Mouse (Mus musculus): ENCODE measurements around the gene Ski.

The Ski gene

GRCm38 (mm10) chr4:155176210-155176609, 46.2 kb downstream of the Ski start:
- no peak for DNase-seq (ENCODE audit: low spot score in 2 of 2)

DNA sequence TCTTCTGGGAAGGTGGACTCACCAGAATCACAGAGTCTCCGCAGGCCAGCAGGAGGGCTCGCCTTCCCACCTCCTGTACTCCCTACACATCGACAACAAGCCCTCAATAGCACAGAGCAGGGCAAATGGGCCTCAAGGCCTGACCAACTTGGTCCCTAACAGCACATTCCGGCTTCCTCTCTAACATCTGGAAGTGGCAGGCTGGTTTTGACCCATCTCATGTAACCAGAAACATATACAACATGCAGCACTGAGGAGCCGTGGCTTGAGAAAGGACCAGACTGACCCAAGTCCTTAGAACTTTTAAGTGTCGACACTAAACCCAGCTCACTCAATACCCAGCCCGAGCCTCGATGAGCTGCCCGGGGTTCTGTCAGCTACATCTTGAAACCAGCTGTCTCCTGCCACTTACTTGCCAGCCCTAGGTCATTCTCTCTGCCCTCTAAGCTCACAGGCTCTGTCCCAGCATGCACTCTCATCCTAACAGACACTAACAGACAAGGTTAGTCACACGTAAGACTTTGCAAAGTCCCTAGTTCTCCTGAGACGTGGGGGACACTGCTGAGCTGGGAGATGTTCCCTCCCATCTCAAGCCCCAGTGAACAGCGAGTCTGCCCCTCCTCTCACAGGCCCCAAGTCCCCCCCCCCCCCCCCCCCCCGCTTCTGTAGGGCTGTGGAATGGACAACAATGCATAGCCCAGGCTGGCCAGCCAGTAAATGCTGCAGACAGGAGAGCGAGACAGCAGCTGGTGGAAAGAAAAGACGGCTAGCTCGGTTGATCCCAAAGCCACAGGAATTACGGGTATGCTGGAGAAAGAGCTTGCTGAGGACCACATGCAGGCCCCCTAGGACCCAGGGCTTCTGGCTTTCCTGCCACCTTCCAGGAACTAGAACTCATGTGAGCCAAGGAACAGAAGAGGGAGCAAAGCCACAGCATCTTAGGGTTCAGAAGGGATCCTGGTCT, 48.3 kb downstream of the Ski start:
- no peak for DNase-seq (ENCODE audit: low spot score in 2 of 2)

DNA sequence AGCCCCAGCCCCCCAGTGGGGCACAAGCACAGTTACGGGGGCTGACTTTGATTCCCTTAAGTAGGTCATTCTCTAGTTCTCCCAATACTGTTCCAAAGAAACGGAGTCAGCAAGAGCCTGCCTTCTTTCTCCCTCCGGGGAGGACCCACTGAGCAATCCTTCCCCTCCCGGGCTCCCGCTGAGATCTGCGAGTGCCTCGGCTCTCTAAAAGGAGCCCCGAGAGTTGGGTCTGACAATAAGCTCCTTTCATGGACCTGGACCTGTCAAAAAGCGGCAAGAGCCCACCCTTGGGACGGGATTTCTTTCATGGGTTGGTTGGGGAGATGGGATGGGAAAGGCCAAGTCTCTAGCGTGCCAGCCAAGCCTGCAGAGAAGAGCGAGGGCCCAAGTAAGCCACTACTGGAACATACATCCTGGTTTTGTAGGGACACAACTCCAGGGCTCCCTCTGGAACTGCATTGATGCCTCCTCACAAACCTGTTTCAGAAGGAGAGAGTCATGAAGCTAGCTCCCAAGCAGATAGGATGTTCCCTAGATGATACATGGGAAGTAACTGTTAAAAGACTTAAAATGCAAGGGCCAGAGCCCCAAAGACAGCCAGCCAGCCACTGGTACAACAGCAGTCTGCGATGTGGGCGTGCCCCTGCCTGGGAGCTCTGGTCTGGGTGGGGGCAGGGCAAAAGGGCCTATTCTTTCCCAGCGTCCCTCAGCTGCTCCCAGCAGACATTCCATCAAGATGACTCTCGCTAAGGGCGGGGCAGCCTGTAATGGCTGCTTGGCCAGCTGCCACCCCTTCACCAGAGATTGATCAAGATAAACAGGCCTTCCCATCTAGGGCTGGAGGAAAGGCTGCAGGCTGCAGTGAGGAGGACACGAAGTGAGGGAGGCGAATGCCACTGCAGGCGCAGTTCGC, 49.2 kb downstream of the Ski start:
- peak; percentile 92 to 96 for DNase-seq (ENCODE audit: low spot score in 2 of 2)

DNA sequence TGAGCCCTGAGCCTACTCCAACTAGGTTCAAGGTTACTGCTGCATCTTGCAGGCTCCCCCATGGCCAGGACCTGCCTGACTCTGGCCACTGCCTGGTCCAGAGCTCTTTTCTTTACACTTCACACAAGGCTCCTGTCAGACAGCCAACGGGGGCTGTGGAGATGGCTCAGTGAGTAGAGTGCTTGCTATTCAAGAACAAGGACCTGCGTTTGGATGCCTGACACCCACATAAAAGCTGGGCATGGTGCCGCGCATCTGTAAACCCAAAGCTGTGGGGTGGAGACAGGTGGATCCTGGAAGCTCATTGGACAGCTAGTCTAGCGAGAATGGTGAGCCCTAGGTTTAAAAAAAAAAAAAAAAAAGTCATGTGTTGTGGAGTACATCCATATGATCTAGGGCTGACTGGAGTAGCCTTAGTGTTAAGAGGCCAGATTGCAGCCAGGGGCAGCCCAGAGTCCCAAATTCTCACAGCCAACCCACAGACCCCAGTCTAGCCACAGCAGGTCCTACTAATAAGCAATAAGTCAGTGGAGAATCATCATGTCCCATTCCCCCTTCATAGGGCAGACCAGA, 50.3 kb downstream of the Ski start:
- no peak for DNase-seq (ENCODE audit: low spot score in 2 of 2)

GRCm38 (mm10) chr4:155170614-155171212, 51.7 kb downstream of the Ski start:
- DNase-seq (ENCODE audit: low spot score in 2 of 2), result no peak

DNA sequence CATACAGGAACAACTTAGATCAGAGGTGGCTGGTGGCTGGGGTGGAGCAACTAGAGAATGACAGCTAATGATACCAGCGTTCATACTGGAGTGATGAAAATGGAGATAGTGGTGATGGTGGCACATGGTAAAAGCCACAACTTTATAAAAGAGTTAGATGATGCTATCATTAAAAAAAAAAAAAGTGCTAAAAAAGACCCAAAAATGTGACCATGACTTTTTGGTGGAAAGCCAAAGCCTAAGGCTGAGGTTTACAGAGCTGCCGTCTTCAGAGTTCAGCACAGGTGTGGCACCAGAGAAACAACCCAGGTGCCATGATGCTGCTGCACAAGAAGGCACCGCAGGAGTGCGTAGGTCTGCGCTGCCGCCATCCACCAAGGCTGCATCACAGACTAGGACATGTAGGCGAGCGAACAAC, 53.5 kb downstream of the Ski start:
- DNase-seq (ENCODE audit: low spot score in 2 of 2), result no peak

DNA sequence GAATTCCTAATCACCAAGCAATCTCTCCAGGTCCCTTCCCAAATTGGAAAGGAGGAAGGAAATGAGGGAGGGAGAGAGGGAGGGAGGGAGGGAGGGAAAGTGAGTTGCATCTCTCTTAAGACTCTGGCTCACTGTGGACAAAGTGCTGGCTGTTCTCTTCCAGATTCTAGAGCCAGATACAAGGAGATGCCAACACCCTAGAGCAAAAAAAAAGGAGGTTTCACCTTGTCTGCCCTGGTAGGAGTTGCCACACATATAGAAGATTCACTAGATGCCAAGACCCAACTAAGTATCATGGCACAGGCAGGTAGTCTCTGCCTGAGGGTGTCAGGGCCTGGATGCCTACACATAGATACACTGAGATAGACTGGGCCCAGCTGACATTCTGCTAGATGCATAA, 56.5 kb downstream of the Ski start:
- no peak for DNase-seq (ENCODE audit: low spot score in 2 of 2)

DNA sequence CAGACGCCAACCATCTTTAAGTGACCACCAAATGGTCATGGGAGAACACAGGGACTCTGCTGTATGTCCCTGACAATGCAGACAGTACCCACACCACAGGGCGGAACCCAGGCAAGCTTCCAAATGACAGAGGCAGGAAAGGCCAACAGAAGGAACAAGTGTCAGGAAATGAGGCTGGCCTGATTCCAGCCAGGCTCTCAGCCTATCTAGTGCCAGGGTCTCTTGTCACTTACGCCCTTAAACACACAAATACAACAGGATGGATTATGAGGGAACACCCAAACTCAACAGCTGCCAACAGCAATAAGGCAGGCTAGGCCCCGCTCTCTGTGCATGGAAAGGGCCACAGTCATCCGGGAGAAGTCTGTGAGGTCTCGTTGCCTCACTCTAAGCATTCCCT, 57.8 kb downstream of the Ski start:
- peak in 1 of 2 experiments; percentile 66 for DNase-seq (ENCODE audit: low spot score in 2 of 2)

DNA sequence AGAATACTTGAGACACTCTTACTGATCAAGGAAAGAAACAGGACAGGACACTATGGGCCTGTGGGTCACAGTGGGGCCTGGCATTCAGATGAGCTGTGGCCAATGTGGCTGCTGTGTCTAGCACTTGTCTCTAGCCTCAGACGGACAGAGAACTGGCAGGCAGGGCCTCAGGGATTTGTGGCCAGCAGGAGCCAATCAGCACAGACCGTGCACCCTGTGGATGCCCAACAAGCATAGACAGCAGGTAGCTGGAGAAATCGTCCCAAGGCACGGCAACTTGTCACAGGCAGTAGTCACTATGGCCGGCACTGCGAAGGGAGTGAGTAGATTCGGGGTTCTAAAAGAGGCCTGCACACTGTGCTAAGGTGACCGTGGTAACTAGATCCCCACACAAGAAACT, 58.7 kb downstream of the Ski start:
- no peak for DNase-seq (ENCODE audit: low spot score in 2 of 2)

DNA sequence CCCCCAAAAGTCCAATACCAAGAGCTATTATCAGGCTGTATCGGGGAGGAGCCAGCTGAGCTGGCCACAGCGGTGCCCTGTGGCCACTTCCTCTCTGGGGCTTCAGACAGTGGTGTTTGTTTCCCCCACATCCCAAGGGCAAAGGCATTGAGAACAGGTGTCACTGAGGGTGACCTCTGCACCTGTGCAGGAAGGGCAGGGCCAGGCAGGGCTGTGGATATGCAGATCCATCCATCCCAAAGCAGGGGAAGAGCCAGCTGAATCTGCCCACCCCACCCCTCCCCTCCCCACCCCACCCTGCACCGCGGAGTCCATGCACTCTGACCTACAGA, 59.1 kb downstream of the Ski start:
- no peak for DNase-seq (ENCODE audit: low spot score in 2 of 2)

GRCm38 (mm10) chr4:155162433-155163319, 59.7 kb downstream of the Ski start:
- no peak for DNase-seq (ENCODE audit: low spot score in 2 of 2)

DNA sequence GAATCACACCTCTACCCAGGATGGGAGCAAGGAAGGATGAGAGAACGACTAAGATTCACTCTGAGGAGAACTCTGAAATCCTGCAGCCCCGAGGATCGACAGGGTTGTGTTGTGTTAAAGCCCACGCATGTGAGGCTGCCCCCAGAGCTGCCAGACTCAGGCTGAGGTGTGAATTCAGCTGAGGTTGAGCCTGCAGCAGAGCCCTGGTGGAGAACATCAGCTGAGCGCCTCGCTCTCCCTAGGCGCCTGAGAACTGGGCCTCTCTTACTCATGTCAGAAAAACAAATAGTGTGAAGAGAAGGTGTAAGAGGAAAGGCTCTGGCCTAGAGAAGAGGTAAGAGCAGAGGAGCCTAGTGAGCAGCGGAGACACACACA, 63.9 kb downstream of the Ski start:
- DNase-seq (ENCODE audit: low spot score in 2 of 2), result no peak

DNA sequence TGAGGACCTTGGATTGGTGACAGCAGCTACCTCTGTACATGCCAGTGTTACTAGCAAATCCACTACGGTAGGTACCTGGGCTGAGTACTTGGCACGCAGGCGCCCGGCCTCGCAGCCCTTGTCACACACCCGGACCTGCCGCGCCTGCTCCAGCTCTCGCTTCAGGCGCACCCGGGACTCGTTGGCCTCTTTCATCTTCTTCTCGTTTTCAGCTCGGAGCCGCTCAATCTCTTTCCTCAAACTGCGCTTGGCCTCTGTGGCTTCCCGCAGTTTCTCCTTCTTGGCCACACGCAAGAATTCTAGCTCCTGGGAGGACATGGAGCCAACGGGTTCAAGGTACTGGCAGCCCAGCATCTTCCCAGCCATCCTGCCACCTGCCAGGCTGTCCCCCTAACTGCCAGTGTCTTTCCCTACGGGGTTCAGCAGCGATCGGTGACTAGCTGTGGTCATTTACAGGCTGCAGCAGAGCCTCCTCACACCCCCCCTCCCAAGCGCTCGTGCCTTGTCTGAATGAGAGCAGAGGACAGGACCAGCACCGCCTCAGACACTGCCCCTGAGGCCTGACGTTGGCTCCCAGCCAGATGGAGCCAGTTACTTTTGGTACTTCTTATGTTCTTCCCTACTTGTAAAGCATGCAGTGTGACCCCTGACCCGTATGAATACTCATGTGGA, 64.4 kb downstream of the Ski start:
- DNase-seq (ENCODE audit: low spot score in 2 of 2), result no peak

GRCm38 (mm10) chr4:155156734-155157133, 65.7 kb downstream of the Ski start:
- DNase-seq (ENCODE audit: low spot score in 2 of 2), result no peak

DNA sequence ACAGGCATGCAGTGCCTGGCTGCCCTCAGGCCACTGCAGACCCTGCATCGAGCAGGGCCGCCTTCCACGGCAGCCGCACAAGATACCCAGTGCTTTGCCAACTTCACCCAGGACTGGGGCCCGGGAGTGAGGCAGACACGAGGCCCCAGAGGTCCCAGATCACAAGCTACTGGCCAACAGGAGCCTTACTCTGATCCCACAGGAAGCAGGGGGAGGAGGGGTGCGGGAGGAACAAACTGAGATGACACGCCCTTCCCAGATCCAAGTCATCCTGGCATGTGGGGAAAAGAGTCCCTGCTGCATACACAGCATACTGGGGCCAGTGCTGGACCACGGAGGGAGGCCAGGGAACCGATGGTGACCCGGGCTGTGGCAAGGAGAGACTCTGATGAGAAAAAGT, 67.4 kb downstream of the Ski start:
- DNase-seq (ENCODE audit: low spot score in 2 of 2), result no peak

- DNase-seq (ENCODE audit: low spot score in 2 of 2), result no peak
These were observed 68.9 kb downstream of the Ski start for GRCm38 (mm10) chr4:155153389-155154072.

- DNase-seq (ENCODE audit: low spot score in 2 of 2), result no peak
These were observed 69.9 kb downstream of the Ski start for GRCm38 (mm10) chr4:155152476-155152875.

- no peak for DNase-seq (ENCODE audit: low spot score in 2 of 2)
These were observed 70.5 kb downstream of the Ski start for GRCm38 (mm10) chr4:155151845-155152244.

DNA sequence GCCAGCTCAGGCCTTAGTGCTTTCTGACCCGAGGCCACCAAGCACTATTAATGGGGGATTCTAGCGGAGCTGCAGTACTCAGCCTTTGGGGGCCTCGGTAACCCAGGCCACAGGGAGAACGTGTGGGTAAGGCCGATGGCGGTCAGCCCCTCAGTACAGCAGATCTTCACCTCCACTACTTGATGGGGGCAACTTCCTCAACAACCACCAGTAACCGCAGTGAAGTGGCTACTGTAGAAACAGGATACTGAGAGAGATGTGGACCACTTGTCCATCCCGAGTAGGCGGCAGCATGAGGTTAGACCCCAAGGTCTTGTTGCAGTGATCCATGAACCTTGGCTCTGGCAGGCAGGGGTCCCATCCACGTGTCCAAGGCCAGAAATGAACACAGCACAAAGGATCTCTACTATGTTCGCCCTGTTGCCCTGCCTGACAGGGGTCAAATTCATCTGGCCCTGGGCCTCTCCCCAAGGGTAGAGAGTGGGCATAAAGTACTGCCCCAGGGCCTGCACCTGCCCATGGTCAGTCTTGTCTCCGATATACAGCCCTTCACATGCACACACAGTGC, 71.1 kb downstream of the Ski start:
- DNase-seq (ENCODE audit: low spot score in 2 of 2), result no peak
